Mouse (Mus musculus) erythroblast, embryonic 14.5 days (primary cell): ENCODE measurements around the gene Slc22a12.

Experiments used
- GATA1 ChIP-seq: IDR thresholded peaks from 2 replicates; pipeline ENCODE4 v1.6.1; 2012; ENCODE audit warnings: low read length, inconsistent platforms, mixed read lengths
- TAL1 ChIP-seq: IDR thresholded peaks from 3 replicates; pipeline ENCODE4 v1.6.1; 2012; ENCODE audit warnings: low read length, inconsistent platforms, mixed read lengths

DNA sequence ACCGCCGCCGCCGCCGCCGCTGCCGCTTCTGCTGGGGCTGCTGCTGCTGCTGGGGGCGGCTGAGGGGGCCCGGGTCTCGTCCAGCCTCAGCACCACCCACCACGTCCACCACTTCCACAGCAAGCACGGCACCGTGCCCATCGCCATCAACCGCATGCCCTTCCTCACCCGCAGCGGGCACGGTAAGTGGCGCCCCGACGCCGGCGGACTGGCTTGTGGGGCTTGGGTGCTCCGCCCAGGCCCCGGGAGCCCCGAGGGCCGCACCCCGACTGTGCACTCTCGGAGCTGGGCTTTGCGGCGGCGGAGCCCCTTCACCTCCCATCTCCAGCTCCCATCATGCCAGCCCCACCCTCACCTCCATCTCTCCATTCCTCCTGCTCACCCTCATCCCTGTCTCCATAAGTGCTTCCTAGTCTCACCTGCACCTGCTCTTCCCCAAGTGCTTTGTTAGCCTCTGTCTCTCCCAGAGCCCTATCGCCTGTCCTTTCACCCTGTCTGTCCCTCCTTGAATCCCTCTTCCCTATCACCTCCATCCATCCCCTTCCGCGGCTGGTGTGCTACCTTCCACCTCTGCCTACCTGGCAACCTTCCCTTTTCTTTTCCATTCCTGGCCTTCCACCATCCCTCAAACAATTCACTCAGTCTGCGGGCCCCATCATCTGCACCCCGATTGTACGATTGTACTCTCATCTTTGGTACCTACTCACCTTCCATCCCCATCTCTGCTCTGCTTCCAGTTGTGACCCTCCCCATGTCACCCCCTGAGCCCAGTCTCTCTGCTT lies 44.3 kb downstream of the Slc22a12 start:
- no peak for TF ChIP-seq TAL1
- TF ChIP-seq GATA1: no peak
